Mouse (Mus musculus): ENCODE results near the gene Gar1. TPM values are rescaled to one million over a fixed set of nuclear protein-coding genes. Genes with fewer than 3 reads are reported as not detected.

The Gar1 gene
- polyA plus RNA-seq, 1 experiment from 2014 or later = 44.7 TPM

GRCm38 (mm10) chr3:129781435-129781834 lies 49.8 kb downstream of the Gar1 start:
- Histone ChIP-seq H3K4me3 (replicated peaks; ENCODE audit: low read length) (no peak overlapping the region), H3K9ac (replicated peaks; ENCODE audit: low read depth, low read length) (no peak overlapping the region), H3K27me3 (replicated peaks; ENCODE audit: control insufficient read depth, insufficient read depth, low read length) (no peaks in the 10 kb centered on the region), H3K27ac (ENCODE audit: low read length) (no peak overlapping the region), H3K9me3 (ENCODE audit: control insufficient read depth, low read length) (no peaks in the 10 kb centered on the region), H3K4me2 (ENCODE audit: low read length) (no peak overlapping the region), H3K36me3 (ENCODE audit: control insufficient read depth, insufficient read depth) (no peaks in the 10 kb centered on the region), H3K4me1 (replicated peaks; ENCODE audit: control insufficient read depth, insufficient read depth, low read length) (no peaks in the 10 kb centered on the region)
- no peak for ATAC-seq
- WGBS = 29% methylated on average over 10 of the region's 10 CpGs

Other genes starting within 250 kb of the Gar1 start
- 1.4 and 3.0 TPM in 2 replicates for gene Egf, start 76.1 kb downstream of the Gar1 start, polyA plus RNA-seq (2015; fragmentation: Nextera tagmentation; extraction: Ambion mirVana)
- not detected in 2 replicates for gene Lrit3, start 27.4 kb downstream of the Gar1 start, polyA plus RNA-seq (2015; fragmentation: Nextera tagmentation; extraction: Ambion mirVana)
- gene Rrh, start 8.8 kb downstream of the Gar1 start, polyA plus RNA-seq (2015; fragmentation: Nextera tagmentation; extraction: Ambion mirVana) = 0.25 TPM in 1 of 2 replicates, not detected in the other
- gene Cfi, start 4.5 kb upstream of the Gar1 start, polyA plus RNA-seq (2015; fragmentation: Nextera tagmentation; extraction: Ambion mirVana) = 0.22 and 0.26 TPM in 2 replicates
- 32.2 and 34.0 TPM in 2 replicates for gene Pla2g12a, start 47.2 kb upstream of the Gar1 start, polyA plus RNA-seq (2015; fragmentation: Nextera tagmentation; extraction: Ambion mirVana)
- 27.4 and 29.1 TPM in 2 replicates for gene Casp6, start 70.0 kb upstream of the Gar1 start, polyA plus RNA-seq (2015; fragmentation: Nextera tagmentation; extraction: Ambion mirVana)
- gene Mcub, start 138.8 kb upstream of the Gar1 start, polyA plus RNA-seq (2015; fragmentation: Nextera tagmentation; extraction: Ambion mirVana) = 4.7 and 7.4 TPM in 2 replicates
- gene Sec24b, start 230.2 kb upstream of the Gar1 start, polyA plus RNA-seq (2015; fragmentation: Nextera tagmentation; extraction: Ambion mirVana) = 30.7 and 33.6 TPM in 2 replicates